Mouse (Mus musculus) MEL (cell line): Measurements from ENCODE around the gene Ppp2r5b. TPM values are rescaled to one million over a fixed set of nuclear protein-coding genes. Genes with fewer than 3 reads are reported as not detected.
A peak's percentile ranks its signal among the peaks of the same experiment; 100 is the strongest.

Experiments used
- DNase-seq: peaks from one replicate; pipeline ENCODE4 v3.0.0; 2011; ENCODE audit warnings: low read depth, low spot score
- H3K27ac ChIP-seq: 2 replicates; pipeline ENCODE4 v1.5.1; 2012; ENCODE audit warnings: low read depth, mild to moderate bottlenecking, control low read depth, low read length, moderate library complexity; ENCODE audit not compliant: control insufficient read depth
- H3K27me3 ChIP-seq, 2 experiments: fragments of 150-350 bp in 1 of 2; sonication (generic) in 1 of 2; 2 replicates each; pipeline ENCODE4 v1.6.1; 2012; ENCODE audit warnings: low read length in 2 of 2, mild to moderate bottlenecking in 2 of 2, improper control_type of control experiment in 1 of 2, moderate library complexity in 1 of 2; ENCODE audit not compliant: insufficient read depth in 2 of 2, control insufficient read depth in 1 of 2
- H3K36me3 ChIP-seq, 2 experiments: 2 replicates each; pipeline ENCODE4 v1.6.1; 2012 to 2014; ENCODE audit warnings: low read length in 2 of 2, improper control_type of control experiment in 1 of 2, inconsistent platforms in 1 of 2, mild to moderate bottlenecking in 1 of 2; ENCODE audit not compliant: insufficient read depth in 2 of 2, control insufficient read depth in 1 of 2
- H3K4me1 ChIP-seq, 2 experiments: fragments of 150-350 bp in 1 of 2; sonication (generic) in 1 of 2; 2 replicates each; pipeline ENCODE4 v1.6.1; 2012; ENCODE audit warnings: low read length in 2 of 2, improper control_type of control experiment in 1 of 2, mild to moderate bottlenecking in 1 of 2; ENCODE audit not compliant: insufficient read depth in 2 of 2, control insufficient read depth in 1 of 2
- H3K4me3 ChIP-seq, 2 experiments: fragments of 150-350 bp in 1 of 2; sonication (generic) in 1 of 2; 2 replicates each; pipeline ENCODE4 v1.5.1; 2012; ENCODE audit warnings: low read depth in 2 of 2, low read length in 2 of 2, mild to moderate bottlenecking in 2 of 2, moderate library complexity in 2 of 2, control low read depth in 1 of 2, improper control_type of control experiment in 1 of 2; ENCODE audit not compliant: control insufficient read depth in 1 of 2, insufficient read depth in 1 of 2
- H3K79me2 ChIP-seq: 2 replicates; pipeline ENCODE4 v1.6.1; 2012; ENCODE audit warnings: mild to moderate bottlenecking, low read length, moderate library complexity; ENCODE audit not compliant: control insufficient read depth, poor library complexity, insufficient read depth
- H3K9ac ChIP-seq: 2 replicates; pipeline ENCODE4 v1.6.1; 2012; ENCODE audit warnings: low read depth, mild to moderate bottlenecking, control low read depth, low read length, moderate library complexity; ENCODE audit not compliant: control insufficient read depth, poor library complexity, severe bottlenecking
- H3K9me3 ChIP-seq: fragments of 150-350 bp; sonication (generic); replicated peaks from 2 replicates; pipeline ENCODE4 v1.6.1; 2012; ENCODE audit warnings: mild to moderate bottlenecking, low read length, improper control_type of control experiment, moderate library complexity; ENCODE audit not compliant: insufficient read depth
- BHLHE40 ChIP-seq: IDR thresholded peaks from 2 replicates; pipeline ENCODE4 v1.6.1; 2012; ENCODE audit warnings: low read depth, mild to moderate bottlenecking, inconsistent platforms, low read length, improper control_type of control experiment, borderline replicate concordance
- CHD1 ChIP-seq: IDR thresholded peaks from 2 replicates; pipeline ENCODE4 v1.6.1; 2012; ENCODE audit warnings: low read depth, mild to moderate bottlenecking, inconsistent platforms, low read length, improper control_type of control experiment
- CHD2 ChIP-seq: IDR thresholded peaks from 2 replicates; pipeline ENCODE4 v1.6.1; 2011; ENCODE audit warnings: low read length, improper control_type of control experiment
- CTCF ChIP-seq, 3 experiments: IDR thresholded peaks in 2 of 3; conservative IDR thresholded peaks in 1 of 3; 2 replicates each; pipeline ENCODE4 v1.5.1; 2011 to 2012; ENCODE audit warnings: low read length in 3 of 3, low read depth in 2 of 3, mild to moderate bottlenecking in 2 of 3, improper control_type of control experiment in 1 of 3, inconsistent platforms in 1 of 3, mixed read lengths in 1 of 3, moderate library complexity in 1 of 3; ENCODE audit not compliant: control insufficient read depth in 1 of 3, insufficient read depth in 1 of 3, poor library complexity in 1 of 3, severe bottlenecking in 1 of 3
- E2F4 ChIP-seq: IDR thresholded peaks from 2 replicates; pipeline ENCODE4 v1.6.1; 2011; ENCODE audit warnings: low read depth, low read length, improper control_type of control experiment, borderline replicate concordance
- ELF1 ChIP-seq: IDR thresholded peaks from 2 replicates; pipeline ENCODE4 v1.6.1; 2014; ENCODE audit warnings: low read depth, mild to moderate bottlenecking, inconsistent platforms, low read length, improper control_type of control experiment, moderate library complexity
- ETS1 ChIP-seq: IDR thresholded peaks from 2 replicates; pipeline ENCODE4 v1.6.1; 2012; ENCODE audit warnings: low read depth, mild to moderate bottlenecking, inconsistent platforms, low read length, improper control_type of control experiment, moderate library complexity
- GATA1 ChIP-seq: IDR thresholded peaks from 2 replicates; pipeline ENCODE4 v1.6.1; 2011; ENCODE audit warnings: low read depth, low read length, improper control_type of control experiment
- HCFC1 ChIP-seq: IDR thresholded peaks from 2 replicates; pipeline ENCODE4 v1.6.1; 2012; ENCODE audit warnings: low read depth, mild to moderate bottlenecking, inconsistent platforms, low read length, improper control_type of control experiment, moderate library complexity
- KAT2A ChIP-seq: conservative IDR thresholded peaks from 2 replicates; pipeline ENCODE4 v1.6.1; 2012; ENCODE audit warnings: low read depth, low read length, improper control_type of control experiment, inconsistent platforms
- MAFK ChIP-seq: IDR thresholded peaks from 2 replicates; pipeline ENCODE4 v1.6.1; 2011; ENCODE audit warnings: low read depth, mild to moderate bottlenecking, low read length, improper control_type of control experiment, borderline replicate concordance
- MAX ChIP-seq: IDR thresholded peaks from 2 replicates; pipeline ENCODE4 v1.6.1; 2011; ENCODE audit warnings: low read length, improper control_type of control experiment
- MAZ ChIP-seq: IDR thresholded peaks from 2 replicates; pipeline ENCODE4 v1.6.1; 2012; ENCODE audit warnings: low read depth, mild to moderate bottlenecking, inconsistent platforms, low read length, improper control_type of control experiment
- MXI1 ChIP-seq: IDR thresholded peaks from 2 replicates; pipeline ENCODE4 v1.6.1; 2011; ENCODE audit warnings: mild to moderate bottlenecking, low read depth, low read length, improper control_type of control experiment
- MYC ChIP-seq: IDR thresholded peaks from 2 replicates; pipeline ENCODE4 v1.6.1; 2011; ENCODE audit warnings: low read depth, mild to moderate bottlenecking, low read length, improper control_type of control experiment, moderate library complexity
- NRF1 ChIP-seq: IDR thresholded peaks from 2 replicates; pipeline ENCODE4 v1.6.1; 2014; ENCODE audit warnings: low read depth, mild to moderate bottlenecking, inconsistent platforms, low read length, improper control_type of control experiment, moderate library complexity; ENCODE audit not compliant: poor library complexity, insufficient read depth, severe bottlenecking
- POLR2A ChIP-seq, 2 experiments: IDR thresholded peaks; 2 replicates each; pipeline ENCODE4 v1.6.1; 2011 to 2012; ENCODE audit warnings: low read length in 2 of 2, mild to moderate bottlenecking in 2 of 2, control low read depth in 1 of 2, improper control_type of control experiment in 1 of 2, low read depth in 1 of 2, moderate library complexity in 1 of 2; ENCODE audit not compliant: control insufficient read depth in 1 of 2, insufficient read depth in 1 of 2, poor library complexity in 1 of 2
- POLR2AphosphoS5 ChIP-seq: IDR thresholded peaks from 2 replicates; pipeline ENCODE4 v1.6.1; 2012; ENCODE audit warnings: low read depth, borderline replicate concordance, mild to moderate bottlenecking, inconsistent platforms, low read length, moderate library complexity, mixed read lengths
- RCOR1 ChIP-seq: IDR thresholded peaks from 2 replicates; pipeline ENCODE4 v1.6.1; 2012; ENCODE audit warnings: low read depth, mild to moderate bottlenecking, inconsistent platforms, low read length, improper control_type of control experiment
- SIN3A ChIP-seq: IDR thresholded peaks from 2 replicates; pipeline ENCODE4 v1.6.1; 2012; ENCODE audit warnings: low read length, improper control_type of control experiment, inconsistent platforms
- SMC3 ChIP-seq: IDR thresholded peaks from 2 replicates; pipeline ENCODE4 v1.6.1; 2011; ENCODE audit warnings: low read depth, low read length, improper control_type of control experiment
- TAL1 ChIP-seq: IDR thresholded peaks from 2 replicates; pipeline ENCODE4 v1.6.1; 2012; ENCODE audit warnings: mild to moderate bottlenecking, inconsistent platforms, low read length, moderate library complexity, mixed read lengths
- TCF12 ChIP-seq: IDR thresholded peaks from 2 replicates; pipeline ENCODE4 v1.6.1; 2014; ENCODE audit warnings: low read depth, mild to moderate bottlenecking, inconsistent platforms, low read length, improper control_type of control experiment, moderate library complexity
- UBTF ChIP-seq: IDR thresholded peaks from 2 replicates; pipeline ENCODE4 v1.6.1; 2012; ENCODE audit warnings: low read depth, mild to moderate bottlenecking, inconsistent platforms, low read length, improper control_type of control experiment, moderate library complexity, borderline replicate concordance; ENCODE audit not compliant: insufficient read depth
- USF2 ChIP-seq, 2 experiments: IDR thresholded peaks; 2 replicates each; pipeline ENCODE4 v1.6.1; 2011 to 2012; ENCODE audit warnings: improper control_type of control experiment in 2 of 2, low read length in 2 of 2, borderline replicate concordance in 1 of 2, inconsistent platforms in 1 of 2, low read depth in 1 of 2, mild to moderate bottlenecking in 1 of 2; ENCODE audit not compliant: insufficient read depth in 1 of 2
- ZKSCAN1 ChIP-seq: IDR thresholded peaks from 2 replicates; pipeline ENCODE4 v1.6.1; 2012; ENCODE audit warnings: low read depth, mild to moderate bottlenecking, inconsistent platforms, low read length, improper control_type of control experiment, moderate library complexity
- ZNF384 ChIP-seq: IDR thresholded peaks from 2 replicates; pipeline ENCODE4 v1.6.1; 2012; ENCODE audit warnings: low read depth, mild to moderate bottlenecking, inconsistent platforms, low read length, improper control_type of control experiment
- polyA plus RNA-seq, 2 experiments: library from polyadenylated mRNA; stranded (reverse) in 1 of 2; unstranded in 1 of 2; fragments of >175 nt in 1 of 2; fragments of >200 nt in 1 of 2; gene quantifications; 2 replicates each; pipeline versions ENCODE4 v1.2.1 to v1.2.4; 2012; ENCODE audit warnings: low replicate concordance in 2 of 2, low read depth in 1 of 2; ENCODE audit not compliant: insufficient read length in 2 of 2, insufficient read depth in 1 of 2, missing spikeins in 1 of 2
- total RNA-seq: library from RNA; depleted of rRNA; stranded (reverse); fragments of 300-350 nt; gene quantifications from 2 replicates; pipeline ENCODE4 v1.2.3, GENCODE M21; 2012

The Ppp2r5b gene
- total and polyA plus RNA-seq, 3 experiments, result 14.7 to 15.6 TPM; not detected in 1

- TF ChIP-seq ELF1 (peak; percentile 58; the same call in 1 of the 2 replicates), NRF1 (0 out of 2 replicates have a peak, but pooled peaks have one; percentile 40), RCOR1 (no peak), SMC3 (no peak), USF2 (IDR thresholded peaks at IDR 0.05; ENCODE audit: borderline replicate concordance in 1 of 2, insufficient read depth in 1 of 2, low read depth in 1 of 2, low read length in 2 of 2) (no peak), HCFC1 (peak; percentile 87), BHLHE40 (no peak), SIN3A (peak; percentile 99), MXI1 (peak; percentile 78), ETS1 (peak; percentile 54; the same call in 1 of the 2 replicates), KAT2A (peak; percentile 79), ZNF384 (peak; percentile 94)
- H3K36me3 ChIP-seq, result peaks cover 0 to 37% of the 10 kb centered on the region in 2 experiments; a peak in 2 of 4 replicates
- H3K9ac ChIP-seq, result peak overlapping the region; percentile 86
- peak; percentile 95 for DNase-seq
- peaks cover 6 to 45% of the 10 kb centered on the region in 2 experiments for H3K4me1 ChIP-seq
- peaks cover 5% of the 10 kb centered on the region; the same call in 1 of the 2 replicates for H3K79me2 ChIP-seq
- H3K27me3 ChIP-seq, result no peaks in the 10 kb centered on the region
- no peaks in the 10 kb centered on the region for H3K9me3 ChIP-seq
- H3K27ac ChIP-seq, result peak overlapping the region; percentile 94
- peak overlapping the region; percentile 54 to 85 for H3K4me3 ChIP-seq
Observed at GRCm38 (mm10) chr19:6236053-6236441, 375 bp upstream of the Ppp2r5b start.

- H3K79me2 ChIP-seq, result peaks cover 5% of the 10 kb centered on the region; the same call in 1 of the 2 replicates
- no peak overlapping the region for H3K27ac ChIP-seq
- no peaks in the 10 kb centered on the region for H3K27me3 ChIP-seq
- H3K36me3 ChIP-seq, result peaks cover 0 to 27% of the 10 kb centered on the region in 2 experiments; a peak in 2 of 4 replicates
- no peaks in the 10 kb centered on the region for H3K9me3 ChIP-seq
- H3K9ac ChIP-seq, result peak overlapping the region; percentile 73
- peaks cover 2 to 32% of the 10 kb centered on the region in 2 experiments; a peak in 3 of 4 replicates for H3K4me1 ChIP-seq
- peak overlapping the region in 1 of 2 experiments; percentile 80; a peak in 2 of 4 replicates for H3K4me3 ChIP-seq
- peak; percentile 37 for DNase-seq
- TF ChIP-seq RCOR1 (no peak; the same call in 1 of the 2 replicates), MAZ (no peak), ZKSCAN1 (no peak), SIN3A (no peak), POLR2AphosphoS5 (no peak), POLR2A (IDR thresholded peaks at IDR 0.05; ENCODE audit: control insufficient read depth in 1 of 2, insufficient read depth in 1 of 2, low read depth in 1 of 2, low read length in 2 of 2, poor library complexity in 1 of 2) (no peak), TAL1 (peak; percentile 53), USF2 (IDR thresholded peaks at IDR 0.05; ENCODE audit: borderline replicate concordance in 1 of 2, insufficient read depth in 1 of 2, low read depth in 1 of 2, low read length in 2 of 2) (no peak), TCF12 (0 out of 2 replicates have a peak, but pooled peaks have one; percentile 11), MXI1 (no peak), CHD1 (no peak), CTCF (IDR thresholded peaks at IDR 0.05 in 2 of 3, conservative IDR thresholded peaks at IDR 0.05 in 1 of 3; ENCODE audit: control insufficient read depth in 1 of 3, insufficient read depth in 1 of 3, low read depth in 2 of 3, low read length in 3 of 3, poor library complexity in 1 of 3, severe bottlenecking in 1 of 3) (no peak), ELF1 (no peak), KAT2A (no peak), CHD2 (no peak), HCFC1 (no peak), ETS1 (peak; percentile 29; the same call in 1 of the 2 replicates), NRF1 (no peak), UBTF (no peak), BHLHE40 (no peak), MAX (no peak), E2F4 (no peak), MYC (no peak), GATA1 (no peak), MAFK (no peak)
Observed at GRCm38 (mm10) chr19:6234337-6235083, 1.2 kb downstream of the Ppp2r5b start.
